Mouse (Mus musculus) MEL (cell line): Measurements from ENCODE around the gene Sh3gl3. TPM values are rescaled to one million over a fixed set of nuclear protein-coding genes. Genes with fewer than 3 reads are reported as not detected.

Source experiments
- DNase-seq: peaks from one replicate; pipeline ENCODE4 v3.0.0; 2011; ENCODE audit warnings: low read depth, low spot score
- H3K27ac ChIP-seq: 2 replicates; pipeline ENCODE4 v1.5.1; 2012; ENCODE audit warnings: low read depth, mild to moderate bottlenecking, control low read depth, low read length, moderate library complexity; ENCODE audit not compliant: control insufficient read depth
- H3K27me3 ChIP-seq, 2 experiments: fragments of 150-350 bp in 1 of 2; sonication (generic) in 1 of 2; 2 replicates each; pipeline ENCODE4 v1.6.1; 2012; ENCODE audit warnings: low read length in 2 of 2, mild to moderate bottlenecking in 2 of 2, improper control_type of control experiment in 1 of 2, moderate library complexity in 1 of 2; ENCODE audit not compliant: insufficient read depth in 2 of 2, control insufficient read depth in 1 of 2
- H3K36me3 ChIP-seq, 2 experiments: 2 replicates each; pipeline ENCODE4 v1.6.1; 2012 to 2014; ENCODE audit warnings: low read length in 2 of 2, improper control_type of control experiment in 1 of 2, inconsistent platforms in 1 of 2, mild to moderate bottlenecking in 1 of 2; ENCODE audit not compliant: insufficient read depth in 2 of 2, control insufficient read depth in 1 of 2
- H3K4me1 ChIP-seq, 2 experiments: fragments of 150-350 bp in 1 of 2; sonication (generic) in 1 of 2; 2 replicates each; pipeline ENCODE4 v1.6.1; 2012; ENCODE audit warnings: low read length in 2 of 2, improper control_type of control experiment in 1 of 2, mild to moderate bottlenecking in 1 of 2; ENCODE audit not compliant: insufficient read depth in 2 of 2, control insufficient read depth in 1 of 2
- H3K4me3 ChIP-seq, 2 experiments: fragments of 150-350 bp in 1 of 2; sonication (generic) in 1 of 2; 2 replicates each; pipeline ENCODE4 v1.5.1; 2012; ENCODE audit warnings: low read depth in 2 of 2, low read length in 2 of 2, mild to moderate bottlenecking in 2 of 2, moderate library complexity in 2 of 2, control low read depth in 1 of 2, improper control_type of control experiment in 1 of 2; ENCODE audit not compliant: control insufficient read depth in 1 of 2, insufficient read depth in 1 of 2
- H3K79me2 ChIP-seq: 2 replicates; pipeline ENCODE4 v1.6.1; 2012; ENCODE audit warnings: mild to moderate bottlenecking, low read length, moderate library complexity; ENCODE audit not compliant: control insufficient read depth, poor library complexity, insufficient read depth
- H3K9ac ChIP-seq: 2 replicates; pipeline ENCODE4 v1.6.1; 2012; ENCODE audit warnings: low read depth, mild to moderate bottlenecking, control low read depth, low read length, moderate library complexity; ENCODE audit not compliant: control insufficient read depth, poor library complexity, severe bottlenecking
- H3K9me3 ChIP-seq: fragments of 150-350 bp; sonication (generic); replicated peaks from 2 replicates; pipeline ENCODE4 v1.6.1; 2012; ENCODE audit warnings: mild to moderate bottlenecking, low read length, improper control_type of control experiment, moderate library complexity; ENCODE audit not compliant: insufficient read depth
- CHD1 ChIP-seq: IDR thresholded peaks from 2 replicates; pipeline ENCODE4 v1.6.1; 2012; ENCODE audit warnings: low read depth, mild to moderate bottlenecking, inconsistent platforms, low read length, improper control_type of control experiment
- E2F4 ChIP-seq: IDR thresholded peaks from 2 replicates; pipeline ENCODE4 v1.6.1; 2011; ENCODE audit warnings: low read depth, low read length, improper control_type of control experiment, borderline replicate concordance
- GABPA ChIP-seq: IDR thresholded peaks from 2 replicates; pipeline ENCODE4 v1.6.1; 2012; ENCODE audit warnings: low read depth, mild to moderate bottlenecking, inconsistent platforms, low read length, improper control_type of control experiment, moderate library complexity
- MYB ChIP-seq: IDR thresholded peaks from 2 replicates; pipeline ENCODE4 v1.6.1; 2011; ENCODE audit warnings: mild to moderate bottlenecking, low read depth, low read length, improper control_type of control experiment
- NRF1 ChIP-seq: IDR thresholded peaks from 2 replicates; pipeline ENCODE4 v1.6.1; 2014; ENCODE audit warnings: low read depth, mild to moderate bottlenecking, inconsistent platforms, low read length, improper control_type of control experiment, moderate library complexity; ENCODE audit not compliant: poor library complexity, insufficient read depth, severe bottlenecking
- POLR2AphosphoS5 ChIP-seq: IDR thresholded peaks from 2 replicates; pipeline ENCODE4 v1.6.1; 2012; ENCODE audit warnings: low read depth, borderline replicate concordance, mild to moderate bottlenecking, inconsistent platforms, low read length, moderate library complexity, mixed read lengths
- SMC3 ChIP-seq: IDR thresholded peaks from 2 replicates; pipeline ENCODE4 v1.6.1; 2011; ENCODE audit warnings: low read depth, low read length, improper control_type of control experiment
- TAL1 ChIP-seq: IDR thresholded peaks from 2 replicates; pipeline ENCODE4 v1.6.1; 2012; ENCODE audit warnings: mild to moderate bottlenecking, inconsistent platforms, low read length, moderate library complexity, mixed read lengths
- TCF12 ChIP-seq: IDR thresholded peaks from 2 replicates; pipeline ENCODE4 v1.6.1; 2014; ENCODE audit warnings: low read depth, mild to moderate bottlenecking, inconsistent platforms, low read length, improper control_type of control experiment, moderate library complexity
- UBTF ChIP-seq: IDR thresholded peaks from 2 replicates; pipeline ENCODE4 v1.6.1; 2012; ENCODE audit warnings: low read depth, mild to moderate bottlenecking, inconsistent platforms, low read length, improper control_type of control experiment, moderate library complexity, borderline replicate concordance; ENCODE audit not compliant: insufficient read depth
- USF1 ChIP-seq: IDR thresholded peaks from 2 replicates; pipeline ENCODE4 v1.6.1; 2014; ENCODE audit warnings: low read depth, mild to moderate bottlenecking, inconsistent platforms, low read length, improper control_type of control experiment, moderate library complexity
- USF2 ChIP-seq, 2 experiments: IDR thresholded peaks; 2 replicates each; pipeline ENCODE4 v1.6.1; 2011 to 2012; ENCODE audit warnings: improper control_type of control experiment in 2 of 2, low read length in 2 of 2, borderline replicate concordance in 1 of 2, inconsistent platforms in 1 of 2, low read depth in 1 of 2, mild to moderate bottlenecking in 1 of 2; ENCODE audit not compliant: insufficient read depth in 1 of 2
- ZMIZ1 ChIP-seq: IDR thresholded peaks from 2 replicates; pipeline ENCODE4 v1.6.1; 2012; ENCODE audit warnings: low read depth, mild to moderate bottlenecking, inconsistent platforms, low read length, improper control_type of control experiment, moderate library complexity
- polyA plus RNA-seq, 2 experiments: library from polyadenylated mRNA; stranded (reverse) in 1 of 2; unstranded in 1 of 2; fragments of >175 nt in 1 of 2; fragments of >200 nt in 1 of 2; gene quantifications; 2 replicates each; pipeline versions ENCODE4 v1.2.1 to v1.2.4; 2012; ENCODE audit warnings: low replicate concordance in 2 of 2, low read depth in 1 of 2; ENCODE audit not compliant: insufficient read length in 2 of 2, insufficient read depth in 1 of 2, missing spikeins in 1 of 2
- total RNA-seq: library from RNA; depleted of rRNA; stranded (reverse); fragments of 300-350 nt; gene quantifications from 2 replicates; pipeline ENCODE4 v1.2.3, GENCODE M21; 2012

Gene Sh3gl3
- total and polyA plus RNA-seq, 3 experiments, result not detected

GRCm38 (mm10) chr7:82221380-82221933 lies 47.8 kb downstream of the Sh3gl3 start:
- no peaks in the 10 kb centered on the region for H3K4me1 ChIP-seq
- no peak for DNase-seq
- H3K9me3 ChIP-seq, result no peaks in the 10 kb centered on the region
- H3K79me2 ChIP-seq, result no peaks in the 10 kb centered on the region
- H3K9ac ChIP-seq, result no peak overlapping the region
- no peak overlapping the region for H3K4me3 ChIP-seq
- no peaks in the 10 kb centered on the region for H3K27me3 ChIP-seq
- no peak overlapping the region for H3K27ac ChIP-seq
- H3K36me3 ChIP-seq, result no peaks in the 10 kb centered on the region
- TF ChIP-seq USF2 (IDR thresholded peaks at IDR 0.05; ENCODE audit: borderline replicate concordance in 1 of 2, insufficient read depth in 1 of 2, low read depth in 1 of 2, low read length in 2 of 2), result no peak
- TF ChIP-seq NRF1, result no peak
- TF ChIP-seq SMC3, result no peak
- TF ChIP-seq ZMIZ1, result no peak
- TF ChIP-seq GABPA, result no peak
- no peak for TF ChIP-seq CHD1
- no peak for TF ChIP-seq UBTF
- no peak for TF ChIP-seq TCF12
- TF ChIP-seq, all 39 proteins: peak for 0

- TF ChIP-seq USF1, result no peak
- TF ChIP-seq E2F4, result no peak
- TF ChIP-seq POLR2AphosphoS5, result no peak
- no peak for TF ChIP-seq MYB
- TF ChIP-seq TAL1, result no peak
- TF ChIP-seq GABPA, result no peak
- Histone ChIP-seq H3K27ac (no peak overlapping the region), H3K79me2 (no peaks in the 10 kb centered on the region; the same call in 1 of the 2 replicates), H3K36me3 (no peaks in the 10 kb centered on the region), H3K4me1 (no peaks in the 10 kb centered on the region), H3K4me3 (no peak overlapping the region), H3K9ac (no peak overlapping the region), H3K9me3 (no peaks in the 10 kb centered on the region), H3K27me3 (no peaks in the 10 kb centered on the region)
- DNase-seq, result no peak
These were observed 50.5 kb downstream of the Sh3gl3 start for GRCm38 (mm10) chr7:82223906-82224846.
